Mouse (Mus musculus) forebrain, postnatal 0 days (tissue): ENCODE results near the gene Ncdn. TPM values are rescaled to one million over a fixed set of nuclear protein-coding genes. Genes with fewer than 3 reads are reported as not detected.

Experiments used
- ATAC-seq: fragments of 200-750 bp; cut with Nextera tagmentation; 2 replicates; pipeline ENCODE4 v1.8.0; 2017; ENCODE audit warnings: mild to moderate bottlenecking, moderate library complexity
- DNase-seq: peaks from one replicate; pipeline ENCODE4 v3.0.0-alpha.2; 2015
- H3K27ac ChIP-seq: fragments of 300-500 bp; sonication (generic); 2 replicates; pipeline ENCODE4 v1.5.1; 2014; ENCODE audit warnings: low read depth, mild to moderate bottlenecking, antibody characterized with exemption, low read length, moderate library complexity, mixed read lengths
- H3K27me3 ChIP-seq: fragments of 300-500 bp; sonication (generic); 2 replicates; pipeline ENCODE4 v1.6.1; 2014; ENCODE audit warnings: mild to moderate bottlenecking, low read length, mixed read lengths; ENCODE audit not compliant: insufficient read depth
- H3K36me3 ChIP-seq: fragments of 300-500 bp; sonication (generic); 2 replicates; pipeline ENCODE4 v1.6.1; 2014; ENCODE audit warnings: mild to moderate bottlenecking, moderate library complexity; ENCODE audit not compliant: insufficient read depth
- H3K4me1 ChIP-seq: fragments of 300-500 bp; sonication (generic); 2 replicates; pipeline ENCODE4 v1.6.1; 2014; ENCODE audit warnings: antibody characterized with exemption; ENCODE audit not compliant: insufficient read depth
- H3K4me2 ChIP-seq: fragments of 300-500 bp; sonication (generic); 2 replicates; pipeline ENCODE4 v1.6.1; 2014; ENCODE audit warnings: low read depth, mild to moderate bottlenecking, moderate library complexity
- H3K4me3 ChIP-seq: fragments of 300-500 bp; sonication (generic); 2 replicates; pipeline ENCODE4 v1.5.1; 2014; ENCODE audit warnings: low read depth, low read length, mixed read lengths
- H3K9ac ChIP-seq: fragments of 300-500 bp; sonication (generic); 2 replicates; pipeline ENCODE4 v1.6.1; 2014; ENCODE audit warnings: mild to moderate bottlenecking
- H3K9me3 ChIP-seq: fragments of 300-500 bp; sonication (generic); 2 replicates; pipeline ENCODE4 v1.6.1; 2016; ENCODE audit warnings: low read length
- CTCF ChIP-seq: sonication (generic); IDR thresholded peaks from 2 replicates; pipeline ENCODE4 v1.5.1; 2016; ENCODE audit warnings: antibody characterized with exemption, control low read depth, low read depth
- WGBS: fragments of 180-500 bp; shearing (Covaris S2); extraction: QIAGEN DNeasy Blood & Tissue Kit; methylation state at CpG from one replicate; pipeline ENCODE4 v1.1.7; 2014; 5-methylcytosine and 5-hydroxymethylcytosine counted together
- polyA plus RNA-seq: library from polyadenylated mRNA; unstranded; fragments of >200 nt; fragmentation: Nextera tagmentation; extraction: Ambion mirVana; gene quantifications from 2 replicates; pipeline ENCODE4 v1.2.1, GENCODE M21; 2015
- total RNA-seq: library from RNA; depleted of rRNA; stranded (reverse); fragments of >200 nt; gene quantifications from 2 replicates; pipeline ENCODE4 v1.2.3, GENCODE M21; 2014

The Ncdn gene
- total and polyA plus RNA-seq, 2 experiments from 2014 or later: 223 to 339 TPM

GRCm38 (mm10) chr4:126763483-126763882 lies 10.2 kb upstream of the Ncdn start:
- WGBS: 90% methylated on average over 2 of the region's 2 CpGs
- no peak overlapping the region for H3K9ac ChIP-seq

GRCm38 (mm10) chr4:126762586-126763359 lies 9.5 kb upstream of the Ncdn start:
- H3K4me2 ChIP-seq: no peak overlapping the region
- H3K4me1 ChIP-seq: no peaks in the 10 kb centered on the region
- 48% methylated on average over 11 of the region's 11 CpGs for WGBS
- H3K27ac ChIP-seq: no peak overlapping the region
- no peak for TF ChIP-seq CTCF
- H3K36me3 ChIP-seq: peaks cover 19% of the 10 kb centered on the region
- H3K9me3 ChIP-seq: no peaks in the 10 kb centered on the region
- DNase-seq (no peak), ATAC-seq (no peak)
- H3K4me3 ChIP-seq: no peak overlapping the region
- H3K27me3 ChIP-seq: no peaks in the 10 kb centered on the region
- H3K9ac ChIP-seq: no peak overlapping the region

More at GRCm38 (mm10) chr4:126763483-126763882, 10.2 kb upstream of the Ncdn start:
- no peak for TF ChIP-seq CTCF
- ATAC-seq: no peak
- Histone ChIP-seq H3K36me3 (peaks cover 22% of the 10 kb centered on the region), H3K9me3 (no peaks in the 10 kb centered on the region), H3K4me1 (no peaks in the 10 kb centered on the region), H3K27me3 (no peaks in the 10 kb centered on the region), H3K27ac (no peak overlapping the region), H3K4me3 (no peak overlapping the region), H3K4me2 (no peak overlapping the region)
- no peak for DNase-seq

- no peak overlapping the region for H3K9ac ChIP-seq
- peaks cover 18% of the 10 kb centered on the region for H3K36me3 ChIP-seq
- no peaks in the 10 kb centered on the region for H3K27me3 ChIP-seq
- 0 out of 2 replicates have a peak, but pooled peaks cover 6% of the 10 kb centered on the region for H3K4me1 ChIP-seq
- no peak for TF ChIP-seq CTCF
- WGBS: 94% methylated on average over 2 of the region's 2 CpGs
- H3K27ac ChIP-seq: no peak overlapping the region
- no peak overlapping the region for H3K4me3 ChIP-seq
- ATAC-seq: no peak
- DNase-seq: no peak
- no peak overlapping the region for H3K4me2 ChIP-seq
- H3K9me3 ChIP-seq: no peaks in the 10 kb centered on the region
Measured at GRCm38 (mm10) chr4:126759435-126759834, 6.2 kb upstream of the Ncdn start.

GRCm38 (mm10) chr4:126758299-126758698 lies 5.1 kb upstream of the Ncdn start:
- WGBS: 71% methylated on average over 5 of the region's 5 CpGs
- Histone ChIP-seq H3K9ac (no peak overlapping the region), H3K4me3 (no peak overlapping the region), H3K4me1 (0 out of 2 replicates have a peak, but pooled peaks cover 6% of the 10 kb centered on the region), H3K4me2 (no peak overlapping the region), H3K27me3 (no peaks in the 10 kb centered on the region), H3K9me3 (no peaks in the 10 kb centered on the region), H3K27ac (no peak overlapping the region), H3K36me3 (peaks cover 16% of the 10 kb centered on the region)
- TF ChIP-seq CTCF: no peak
- ATAC-seq (no peak), DNase-seq (no peak)

- 38% methylated on average over 4 of the region's 4 CpGs for WGBS
- DNase-seq: no peak
Measured at GRCm38 (mm10) chr4:126756766-126757165, 3.5 kb upstream of the Ncdn start.

GRCm38 (mm10) chr4:126754736-126755374 lies 1.6 kb upstream of the Ncdn start:
- ATAC-seq (no peak), DNase-seq (no peak)
- no peaks in the 10 kb centered on the region for H3K9me3 ChIP-seq
- H3K27me3 ChIP-seq: no peaks in the 10 kb centered on the region
- H3K36me3 ChIP-seq: peaks cover 5% of the 10 kb centered on the region; the same call in 1 of the 2 replicates
- H3K4me2 ChIP-seq: peak overlapping the region; percentile 96
- H3K9ac ChIP-seq: 0 out of 2 replicates have a peak overlapping the region, but pooled peaks have one; percentile 74
- H3K27ac ChIP-seq: no peak overlapping the region; the same call in 1 of the 2 replicates
- 33% methylated on average over 12 of the region's 12 CpGs for WGBS
- peak overlapping the region; percentile 69 for H3K4me3 ChIP-seq
- H3K4me1 ChIP-seq: peaks cover 26% of the 10 kb centered on the region
- TF ChIP-seq CTCF: no peak

More at GRCm38 (mm10) chr4:126756766-126757165, 3.5 kb upstream of the Ncdn start:
- no peak overlapping the region for H3K4me3 ChIP-seq
- no peak overlapping the region for H3K4me2 ChIP-seq
- H3K9ac ChIP-seq: no peak overlapping the region
- no peaks in the 10 kb centered on the region for H3K27me3 ChIP-seq
- no peaks in the 10 kb centered on the region for H3K9me3 ChIP-seq
- peaks cover 8% of the 10 kb centered on the region; the same call in 1 of the 2 replicates for H3K4me1 ChIP-seq
- no peak overlapping the region for H3K27ac ChIP-seq
- H3K36me3 ChIP-seq: peaks cover 9% of the 10 kb centered on the region; the same call in 1 of the 2 replicates
- no peak for TF ChIP-seq CTCF
- no peak for ATAC-seq

- peaks cover 30% of the 10 kb centered on the region for H3K4me1 ChIP-seq
- peak overlapping the region; percentile 96 for H3K4me2 ChIP-seq
- peak overlapping the region; percentile 69 for H3K4me3 ChIP-seq
- under 1% methylated on average over 12 of the region's 12 CpGs for whole genome bisulfite sequencing
- peak overlapping the region; percentile 74 for H3K9ac ChIP-seq
- no peaks in the 10 kb centered on the region for H3K27me3 ChIP-seq
- no peak for DNase-seq
- H3K9me3 ChIP-seq: no peaks in the 10 kb centered on the region
- peaks cover 11% of the 10 kb centered on the region; the same call in 1 of the 2 replicates for H3K36me3 ChIP-seq
- no peak for TF ChIP-seq CTCF
- ATAC-seq: no peak
- peak overlapping the region; percentile 94 for H3K27ac ChIP-seq
Measured at GRCm38 (mm10) chr4:126754231-126754611, 983 bp upstream of the Ncdn start.
